Comparison of ENCODE assay signal across 16 mouse cellular contexts in genomic region chr10:84758200-84758468, GRCm38 (mm10). TPM values are rescaled to one million over a fixed set of nuclear protein-coding genes. Genes with fewer than 3 reads are reported as not detected.
DNase-seq lines count a peak whose midpoint lies in the region; ATAC-seq and TF ChIP-seq lines count a peak whose summit lies in the region.
"Had no signal": no experiment of that assay in that cellular context is flagged by ENCODE, and none has a peak within 500 bp of the region (broad histone marks: within the 10 kb centered on the region; RNA-seq: fewer than 3 reads in every experiment).

No protein-coding gene starts in this region.

- peak overlapping the region; percentile 62; the same call in 1 of the 2 replicates for H3K4me3 ChIP-seq in E14TG2a.4 (replicated peaks; ENCODE audit: low read length)
- peak overlapping the region; percentile 71 for H3K4me3 ChIP-seq in forebrain, embryonic 10.5 days
- H3K4me3 ChIP-seq in hindbrain, embryonic 13.5 days = peak overlapping the region; percentile 46
- H3K4me3 ChIP-seq in midbrain, embryonic 14.5 days (replicated peaks; ENCODE audit: low read depth, low read length) = peak overlapping the region; percentile 43
- H3K4me3 ChIP-seq in stomach, postnatal 0 days (ENCODE audit: low read depth, low read length) = no peak overlapping the region
- H3K4me3 ChIP-seq in lung, adult 2 months (replicated peaks; ENCODE audit: extremely low read depth, low read depth, low read length) = no peak overlapping the region
- H3K4me3 ChIP-seq: liver, embryonic 12.5 days had no signal

- no peak for DNase-seq in forebrain, embryonic 10.5 days (ENCODE audit: extremely low spot score, low spot score)
- no peak for DNase-seq in midbrain, embryonic 14.5 days
- DNase-seq in left cerebral cortex, adult 8-10 months (ENCODE audit: low spot score in 2 of 2) = no peak
- no peak for DNase-seq in stomach, postnatal 0 days (ENCODE audit: low spot score)
- DNase-seq in lung, adult 2 months = no peak
- DNase-seq in spleen, adult 12 weeks (ENCODE audit: low spot score) = no peak
- DNase-seq: cerebellum, adult 2 months; right cerebral cortex, adult 18-20 months; thymus, postnatal 36 days had no signal

- no peak for ATAC-seq in hindbrain, embryonic 13.5 days (ENCODE audit: low FRiP score)
- ATAC-seq in midbrain, embryonic 14.5 days (ENCODE audit: low FRiP score, low TSS enrichment) = no peak
- no peak for ATAC-seq in stomach, postnatal 0 days (ENCODE audit: low FRiP score, low TSS enrichment)
- ATAC-seq: liver, embryonic 12.5 days had no signal

- H3K36me3 ChIP-seq in E14TG2a.4 (ENCODE audit: insufficient read depth, low read length) = no peaks in the 10 kb centered on the region
- H3K36me3 ChIP-seq in forebrain, embryonic 10.5 days (replicated peaks) = peaks cover 9% of the 10 kb centered on the region
- no peaks in the 10 kb centered on the region for H3K36me3 ChIP-seq in hindbrain, embryonic 13.5 days
- no peaks in the 10 kb centered on the region for H3K36me3 ChIP-seq in midbrain, embryonic 14.5 days (ENCODE audit: control insufficient read depth, insufficient read depth, low read length)
- H3K36me3 ChIP-seq in stomach, postnatal 0 days (ENCODE audit: control insufficient read depth, insufficient read depth, low read length) = no peaks in the 10 kb centered on the region
- H3K36me3 ChIP-seq: embryonic facial prominence, embryonic 13.5 days; liver, embryonic 12.5 days had no signal

- TF ChIP-seq EP300 in stomach, postnatal 0 days (optimal IDR thresholded peaks at IDR 0.05) = no peak

- H3K9ac ChIP-seq in hindbrain, embryonic 13.5 days = peak overlapping the region; percentile 79
- peak overlapping the region; percentile 59 for H3K9ac ChIP-seq in midbrain, embryonic 14.5 days (replicated peaks; ENCODE audit: low read length)
- H3K9ac ChIP-seq in stomach, postnatal 0 days (ENCODE audit: low read length) = no peak overlapping the region
- H3K9ac ChIP-seq: embryonic facial prominence, embryonic 13.5 days; liver, embryonic 12.5 days had no signal

- WGBS in forebrain, embryonic 10.5 days = 2% methylated on average over 5 of the region's 5 CpGs
- 2% methylated on average over 5 of the region's 5 CpGs for WGBS in hindbrain, embryonic 13.5 days
- 1% methylated on average over 5 of the region's 5 CpGs for WGBS in midbrain, embryonic 14.5 days
- 15% methylated on average over 5 of the region's 5 CpGs for WGBS in stomach, postnatal 0 days
- WGBS in lung, adult 2 months = 12% methylated on average over 5 of the region's 5 CpGs

- peaks cover 96% of the 10 kb centered on the region for H3K27me3 ChIP-seq in E14TG2a.4 (ENCODE audit: insufficient read depth, low read length)
- peaks cover 98% of the 10 kb centered on the region for H3K27me3 ChIP-seq in forebrain, embryonic 10.5 days (ENCODE audit: poor library complexity, severe bottlenecking)
- peaks cover 60% of the 10 kb centered on the region for H3K27me3 ChIP-seq in hindbrain, embryonic 13.5 days
- peaks cover 48% of the 10 kb centered on the region for H3K27me3 ChIP-seq in midbrain, embryonic 14.5 days (ENCODE audit: control insufficient read depth, insufficient read depth, low read length)
- peaks cover 39% of the 10 kb centered on the region for H3K27me3 ChIP-seq in stomach, postnatal 0 days (ENCODE audit: control insufficient read depth, insufficient read depth, low read length)

- H3K27ac ChIP-seq in forebrain, embryonic 10.5 days = peak overlapping the region; percentile 94
- peak overlapping the region; percentile 90 for H3K27ac ChIP-seq in hindbrain, embryonic 13.5 days
- peak overlapping the region; percentile 28; the same call in 1 of the 2 replicates for H3K27ac ChIP-seq in midbrain, embryonic 14.5 days (replicated peaks; ENCODE audit: low read depth, low read length)
- no peak overlapping the region for H3K27ac ChIP-seq in stomach, postnatal 0 days (replicated peaks)
- H3K27ac ChIP-seq: embryonic facial prominence, embryonic 13.5 days; left cerebral cortex, adult 2 months; liver, embryonic 12.5 days had no signal

- peaks cover 65% of the 10 kb centered on the region for H3K4me1 ChIP-seq in E14TG2a.4 (replicated peaks; ENCODE audit: low read depth, low read length)
- peaks cover 78% of the 10 kb centered on the region for H3K4me1 ChIP-seq in forebrain, embryonic 10.5 days
- peaks cover 82% of the 10 kb centered on the region for H3K4me1 ChIP-seq in hindbrain, embryonic 13.5 days (replicated peaks)
- H3K4me1 ChIP-seq in midbrain, embryonic 14.5 days (ENCODE audit: control insufficient read depth, insufficient read depth, low read length) = peaks cover 39% of the 10 kb centered on the region
- 0 out of 2 replicates have a peak, but pooled peaks cover 2% of the 10 kb centered on the region for H3K4me1 ChIP-seq in stomach, postnatal 0 days (replicated peaks; ENCODE audit: control insufficient read depth, insufficient read depth)
- peaks cover 4% of the 10 kb centered on the region for H3K4me1 ChIP-seq in lung, adult 2 months (ENCODE audit: control insufficient read depth, insufficient read depth, low read length)

- no peak for TF ChIP-seq CTCF in E14TG2a.4 (conservative IDR thresholded peaks at IDR 0.05; ENCODE audit: low read length)
- TF ChIP-seq CTCF in stomach, postnatal 0 days (IDR thresholded peaks at IDR 0.05; ENCODE audit: low read depth) = no peak
- no peak for TF ChIP-seq CTCF in lung, adult 2 months (IDR thresholded peaks at IDR 0.05; ENCODE audit: insufficient read depth, low read length)

- peak overlapping the region; percentile 72 for H3K4me2 ChIP-seq in hindbrain, embryonic 13.5 days
- H3K4me2 ChIP-seq in midbrain, embryonic 14.5 days (ENCODE audit: low read length) = peak overlapping the region; percentile 79
- no peak overlapping the region for H3K4me2 ChIP-seq in stomach, postnatal 0 days (replicated peaks; ENCODE audit: low read depth)

- no peak for TF ChIP-seq POLR2A in lung, adult 2 months (IDR thresholded peaks at IDR 0.05; ENCODE audit: borderline replicate concordance, extremely low read depth, low read depth, low read length)

- H3K9me3 ChIP-seq in E14TG2a.4 (ENCODE audit: low read length) = no peaks in the 10 kb centered on the region
- H3K9me3 ChIP-seq in forebrain, embryonic 10.5 days = no peaks in the 10 kb centered on the region
- no peaks in the 10 kb centered on the region for H3K9me3 ChIP-seq in hindbrain, embryonic 13.5 days
- H3K9me3 ChIP-seq in midbrain, embryonic 14.5 days (ENCODE audit: control insufficient read depth, low read length) = no peaks in the 10 kb centered on the region
- H3K9me3 ChIP-seq in stomach, postnatal 0 days (ENCODE audit: control insufficient read depth, low read length) = no peaks in the 10 kb centered on the region
- H3K9me3 ChIP-seq: embryonic facial prominence, embryonic 13.5 days; liver, embryonic 12.5 days had no signal

RNA-seq across cellular contexts. Expression of gene Rfx4, which starts 2.3 kb away (rescaled TPM):
- polyA plus RNA-seq in forebrain, embryonic 10.5 days (2016; fragmentation: Nextera tagmentation; extraction: Ambion mirVana) = 24.8 and 26.1 TPM in 2 replicates
- polyA plus RNA-seq in hindbrain, embryonic 13.5 days (2015; fragmentation: Nextera tagmentation; extraction: Ambion mirVana) = 25.1 and 25.9 TPM in 2 replicates
- polyA plus RNA-seq in midbrain, embryonic 14.5 days (2014; fragmentation: Nextera tagmentation; extraction: Ambion mirVana) = 16.2 and 25.1 TPM in 2 replicates
- 10 to 100 TPM; 10.6 to 13.1 (median 12.3) TPM for total RNA-seq in left cerebral cortex, adult 8-10 months (2022)
- polyA plus RNA-seq in stomach, postnatal 0 days (2015; fragmentation: Nextera tagmentation; extraction: Ambion mirVana) = not detected in 2 replicates
- 0.05 and 0.13 TPM in 2 replicates for polyA plus RNA-seq in lung, adult 2 months (2012; rRNA removed)
- polyA plus RNA-seq: intestine, embryonic 16.5 days; large intestine, adult 2 months; liver, embryonic 12.5 days had no signal

Comparison
In these comparisons a context has a peak if more than half of its experiments do, and no peak if none do; other contexts are left out.
1. H3K4me3 ChIP-seq: peak in E14TG2a.4 (single experiment), forebrain, embryonic 10.5 days (single experiment), hindbrain, embryonic 13.5 days (single experiment) and midbrain, embryonic 14.5 days (single experiment); none in stomach, postnatal 0 days (single experiment) and lung, adult 2 months (single experiment).
2. RNA of gene Rfx4, which starts 2.3 kb away (polyA plus RNA-seq): 24.8 to 26.1 TPM in forebrain, embryonic 10.5 days, 16.2 to 25.1 TPM in midbrain, embryonic 14.5 days and 25.1 to 25.9 TPM in hindbrain, embryonic 13.5 days; 0.05 to 0.13 TPM in lung, adult 2 months and not detected in stomach, postnatal 0 days; every median in the first group is over 10 times any median in the second.